Mouse (Mus musculus) G1E (cell line): ENCODE results near the gene Tinagl1. TPM values are rescaled to one million over a fixed set of nuclear protein-coding genes. Genes with fewer than 3 reads are reported as not detected.
A peak's percentile ranks its signal among the peaks of the same experiment; 100 is the strongest.

Experiments used
- ATAC-seq: 2 replicates; pipeline ENCODE4 v1.8.0; 2016; ENCODE audit warnings: mild to moderate bottlenecking; ENCODE audit not compliant: insufficient number of reproducible peaks, poor library complexity, low FRiP score, severe bottlenecking; ENCODE audit errors: extremely low read depth
- DNase-seq: peaks from one replicate; pipeline ENCODE4 v3.0.0; 2012; ENCODE audit warnings: low spot score
- H3K27me3 ChIP-seq: 2 replicates; pipeline ENCODE4 v1.6.1; 2012; ENCODE audit warnings: mild to moderate bottlenecking, low read length, inconsistent platforms; ENCODE audit not compliant: insufficient read depth
- H3K36me3 ChIP-seq: replicated peaks from 2 replicates; pipeline ENCODE3; 2012; ENCODE audit warnings: mild to moderate bottlenecking, inconsistent platforms
- H3K4me1 ChIP-seq: 2 replicates; pipeline ENCODE4 v1.6.1; 2012; ENCODE audit warnings: low read depth, low read length, inconsistent platforms, mixed read lengths; ENCODE audit not compliant: insufficient read depth
- H3K4me3 ChIP-seq: 2 replicates; pipeline ENCODE4 v1.5.1; 2012; ENCODE audit warnings: low read depth, mild to moderate bottlenecking, inconsistent platforms, low read length, moderate library complexity, mixed read lengths
- H3K9me3 ChIP-seq: replicated peaks from 2 replicates; pipeline ENCODE4 v1.6.1; 2012; ENCODE audit warnings: inconsistent platforms
- CTCF ChIP-seq: IDR thresholded peaks from 2 replicates; pipeline ENCODE4 v1.5.1; 2012; ENCODE audit warnings: low read depth, low read length, inconsistent platforms, mixed read lengths
- GATA1 ChIP-seq: IDR thresholded peaks from 2 replicates; pipeline ENCODE4 v1.6.1; 2012; ENCODE audit warnings: borderline replicate concordance, low read length, inconsistent platforms, mixed read lengths
- GATA2 ChIP-seq: IDR thresholded peaks from 2 replicates; pipeline ENCODE4 v1.6.1; 2012; ENCODE audit warnings: low read depth, low read length, inconsistent platforms, borderline replicate concordance
- POLR2AphosphoS5 ChIP-seq: IDR thresholded peaks from 2 replicates; pipeline ENCODE4 v1.6.1; 2012; ENCODE audit warnings: low read depth, low read length, inconsistent platforms; ENCODE audit not compliant: insufficient replicate concordance
- TAL1 ChIP-seq: conservative IDR thresholded peaks from 2 replicates; pipeline ENCODE4 v1.6.1; 2012; ENCODE audit warnings: low read depth, low read length, inconsistent platforms, mixed read lengths
- polyA plus RNA-seq: library from polyadenylated mRNA; stranded (reverse); fragments of >175 nt; gene quantifications from 2 replicates; pipeline ENCODE4 v1.2.3, GENCODE M21; 2012
- total RNA-seq, 2 experiments: library from RNA; stranded (forward) in 1 of 2; stranded (reverse) in 1 of 2; fragments of 200-1000 nt in 1 of 2; fragments of >200 nt in 1 of 2; fragmentation: Nextera tagmentation in 1 of 2; gene quantifications; 2 replicates each; pipeline ENCODE4 v1.2.3; 2014 to 2017

Tinagl1 gene
- total and polyA plus RNA-seq, 3 experiments: 0.08 to 3.2 (median 0.38) TPM

GRCm38 (mm10) chr4:130168280-130169183, 6.4 kb downstream of the Tinagl1 start:
- ATAC-seq: no peak
- peaks cover 18% of the 10 kb centered on the region for H3K36me3 ChIP-seq
- no peak overlapping the region for H3K4me3 ChIP-seq
- H3K27me3 ChIP-seq: peaks cover 17% of the 10 kb centered on the region; the same call in 1 of the 2 replicates
- peaks cover 13% of the 10 kb centered on the region for H3K4me1 ChIP-seq
- peak; percentile 73 for DNase-seq
- TF ChIP-seq GATA1 (no peak), GATA2 (no peak)
- H3K9me3 ChIP-seq: no peaks in the 10 kb centered on the region

DNA sequence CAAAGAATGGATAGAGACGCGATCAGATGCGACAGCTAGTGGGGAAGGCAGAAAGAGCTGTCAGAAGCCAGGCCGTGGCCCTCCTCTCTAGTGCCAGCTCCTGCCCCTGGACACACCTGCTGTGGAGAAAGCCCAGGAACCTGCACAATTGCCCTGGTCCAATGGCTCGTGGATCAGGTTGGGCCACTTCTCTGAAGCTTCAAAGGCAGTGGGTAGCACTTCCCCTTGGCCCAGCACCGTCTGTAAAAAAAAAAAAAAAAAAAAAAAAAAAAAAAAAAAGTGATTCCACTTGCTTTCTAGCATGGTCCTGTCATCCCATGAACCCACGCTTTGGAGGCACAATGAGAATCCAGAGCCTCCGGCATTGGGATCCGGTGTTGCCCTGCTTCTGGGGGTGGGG, 7.1 kb downstream of the Tinagl1 start:
- no peak for DNase-seq
- TF ChIP-seq POLR2AphosphoS5: no peak
- TF ChIP-seq GATA2: no peak
- TF ChIP-seq GATA1: no peak
- no peak for TF ChIP-seq TAL1
- no peak for TF ChIP-seq CTCF
- Histone ChIP-seq H3K9me3 (no peaks in the 10 kb centered on the region), H3K4me1 (peaks cover 13% of the 10 kb centered on the region), H3K4me3 (no peak overlapping the region), H3K27me3 (peaks cover 21% of the 10 kb centered on the region; the same call in 1 of the 2 replicates), H3K36me3 (peaks cover 18% of the 10 kb centered on the region)
- no peak for ATAC-seq

DNA sequence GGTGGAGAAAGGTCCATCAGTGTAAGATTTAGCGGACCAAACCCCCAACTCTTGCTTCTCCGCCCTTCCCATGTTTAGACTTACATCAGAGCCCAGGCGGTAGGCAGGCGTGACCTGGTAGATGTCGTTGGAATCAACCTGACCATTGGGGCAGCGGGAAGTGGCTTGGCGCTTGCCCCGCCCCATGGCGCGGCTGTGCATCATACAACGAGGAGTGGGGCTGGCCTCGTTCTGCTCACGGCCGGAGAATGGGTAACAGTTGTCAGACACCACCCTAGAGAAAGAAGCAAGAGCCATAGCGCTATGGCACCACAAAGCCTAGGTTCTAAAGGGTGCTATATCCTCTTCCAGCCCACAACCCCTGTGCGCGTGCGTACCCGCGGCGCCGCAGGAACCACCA, 7.6 kb downstream of the Tinagl1 start:
- Histone ChIP-seq H3K36me3 (peaks cover 18% of the 10 kb centered on the region), H3K27me3 (peaks cover 19% of the 10 kb centered on the region; the same call in 1 of the 2 replicates)
- no peak for ATAC-seq

GRCm38 (mm10) chr4:130166592-130166991, 8.3 kb downstream of the Tinagl1 start:
- Histone ChIP-seq H3K27me3 (peaks cover 18% of the 10 kb centered on the region; the same call in 1 of the 2 replicates), H3K4me1 (peaks cover 13% of the 10 kb centered on the region), H3K36me3 (peaks cover 18% of the 10 kb centered on the region), H3K4me3 (no peak overlapping the region), H3K9me3 (no peaks in the 10 kb centered on the region)
- no peak for DNase-seq
- TF ChIP-seq POLR2AphosphoS5: no peak
- no peak for TF ChIP-seq TAL1
- TF ChIP-seq GATA2: no peak
- no peak for TF ChIP-seq CTCF
- TF ChIP-seq GATA1: no peak
- ATAC-seq: no peak

More for the DNA sequence above, 7.6 kb downstream of the Tinagl1 start:
- Histone ChIP-seq H3K9me3 (no peaks in the 10 kb centered on the region), H3K4me1 (peaks cover 13% of the 10 kb centered on the region), H3K4me3 (no peak overlapping the region)
- no peak for DNase-seq
- TF ChIP-seq POLR2AphosphoS5 (no peak), CTCF (no peak), GATA2 (no peak), GATA1 (no peak), TAL1 (no peak)

DNA sequence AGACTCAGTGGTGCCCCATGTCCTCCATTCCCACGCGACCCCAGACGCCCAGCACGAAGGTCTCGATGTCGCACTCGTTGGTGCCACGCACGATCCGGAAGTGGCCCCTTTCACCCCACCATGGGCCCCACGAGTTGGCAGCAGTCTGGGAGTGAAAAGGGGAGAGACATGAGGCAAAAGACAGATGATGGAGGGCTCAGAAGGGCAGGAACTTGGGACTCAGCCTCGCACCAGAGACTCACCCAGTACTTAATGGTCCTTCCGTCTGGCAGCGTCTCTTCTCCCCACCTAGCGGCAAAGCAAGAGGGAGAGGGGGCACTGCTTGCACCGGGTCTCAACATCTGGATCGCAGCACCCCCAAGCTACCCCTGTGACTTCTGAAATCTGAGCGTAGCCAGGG, 8.9 kb downstream of the Tinagl1 start:
- Histone ChIP-seq H3K4me3 (no peak overlapping the region), H3K4me1 (peaks cover 13% of the 10 kb centered on the region), H3K9me3 (no peaks in the 10 kb centered on the region), H3K36me3 (peaks cover 18% of the 10 kb centered on the region), H3K27me3 (peaks cover 21% of the 10 kb centered on the region; the same call in 1 of the 2 replicates)
- DNase-seq (no peak), ATAC-seq (no peak)
- TF ChIP-seq POLR2AphosphoS5 (no peak), GATA1 (no peak), GATA2 (no peak), CTCF (no peak), TAL1 (no peak)

GRCm38 (mm10) chr4:130164121-130164520, 10.8 kb downstream of the Tinagl1 start:
- no peak for ATAC-seq

More at GRCm38 (mm10) chr4:130164121-130164520, 10.8 kb downstream of the Tinagl1 start:
- H3K27me3 ChIP-seq: peaks cover 23% of the 10 kb centered on the region
- TF ChIP-seq TAL1 (no peak), GATA2 (no peak), POLR2AphosphoS5 (no peak), GATA1 (no peak), CTCF (no peak)
- no peak overlapping the region for H3K4me3 ChIP-seq
- peaks cover 9% of the 10 kb centered on the region for H3K4me1 ChIP-seq
- no peaks in the 10 kb centered on the region for H3K9me3 ChIP-seq
- peaks cover 18% of the 10 kb centered on the region for H3K36me3 ChIP-seq
- no peak for DNase-seq
